Mouse (Mus musculus): Measurements from ENCODE around the gene Smg1. TPM values are rescaled to one million over a fixed set of nuclear protein-coding genes. Genes with fewer than 3 reads are reported as not detected.

Smg1 gene
- 10 to 100 TPM; 31.7 to 35.8 TPM for polyA plus RNA-seq (2017; shearing (Covaris generic))

GRCm38 (mm10) chr7:118243453-118244385 lies at the start of gene Smg1:
Smg1 (minus strand) TSS chr7:118243670.

DNA sequence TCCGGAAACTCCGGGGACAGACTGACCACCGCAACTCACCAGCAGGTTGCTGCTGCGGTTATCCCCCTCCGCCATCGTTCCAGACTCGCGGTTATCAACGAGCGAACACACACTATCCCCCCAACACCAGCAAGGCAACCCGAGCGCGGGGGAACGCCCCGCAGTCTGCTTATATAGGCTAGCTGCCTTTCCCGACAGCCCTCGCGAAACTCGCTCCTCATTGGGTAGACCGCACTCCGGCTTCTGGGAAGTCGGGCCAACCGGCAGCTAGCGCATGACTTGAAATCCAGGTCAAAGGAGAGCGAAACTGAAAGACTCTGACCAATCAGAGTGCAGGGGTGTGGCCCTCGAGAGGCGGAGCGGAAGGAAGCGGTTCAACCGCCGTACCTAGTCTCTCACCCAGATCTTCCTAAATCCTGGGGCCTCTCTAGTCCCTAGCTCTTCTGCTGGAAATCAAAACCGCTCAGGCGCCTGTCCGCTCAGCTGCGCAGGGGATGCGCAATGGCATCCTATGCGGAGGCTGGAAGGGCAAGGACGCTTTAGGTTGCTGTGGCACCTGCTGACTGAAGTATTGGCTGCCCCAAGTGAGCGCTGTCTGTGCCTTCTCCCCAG lies 113.9 kb downstream of the Smg1 start, which contains the start of gene Arl6ip1:
TSS of gene Arl6ip1 (minus strand) at position 233 of the 612 bp plus-strand sequence.

DNA sequence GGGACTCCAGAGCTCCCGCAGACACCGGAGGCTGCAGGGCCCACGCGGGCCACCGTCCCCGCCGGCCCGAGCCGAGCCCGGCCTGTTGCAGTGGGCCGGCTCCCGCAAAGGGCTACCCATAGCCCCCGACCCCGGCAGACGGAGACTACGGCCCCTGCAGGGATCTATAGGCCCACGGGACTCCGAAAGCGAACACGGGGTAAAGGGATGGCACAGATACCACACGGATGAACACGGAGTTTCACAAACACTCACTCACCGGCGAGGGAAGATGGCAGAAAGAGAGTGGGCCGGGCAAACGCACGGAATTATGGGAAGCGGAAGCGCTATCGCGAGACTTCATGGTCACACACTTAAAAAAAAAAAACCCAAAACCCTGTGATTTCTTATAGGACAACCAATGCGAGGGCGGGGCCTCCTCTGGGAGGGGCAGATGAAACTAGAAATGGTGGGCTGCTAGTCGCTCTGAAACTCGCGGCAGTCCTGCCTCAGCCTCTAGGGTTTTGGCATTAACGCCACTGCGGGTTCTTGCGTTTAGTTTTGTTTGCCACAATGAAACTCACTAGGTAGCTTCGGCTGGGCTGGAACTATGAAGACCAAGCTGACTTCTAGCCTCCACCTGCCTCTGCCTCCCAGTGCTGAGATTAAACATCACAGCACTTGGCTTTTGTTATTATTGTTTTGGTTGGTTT lies 127.4 kb downstream of the Smg1 start, which contains the start of gene Rps15a:
TSS of gene Rps15a (minus strand) at position 312 of the 692 bp plus-strand sequence.

Other genes starting within 250 kb of the Smg1 start
- 1,000 to 10,000 TPM in 1 of 2 experiments, 100 to 1,000 TPM in 1; 684 to 1,102 TPM for gene Rps15a, start 127.5 kb downstream of the Smg1 start, polyA plus RNA-seq (2017; shearing (Covaris generic))
- gene Arl6ip1, start 114.0 kb downstream of the Smg1 start, polyA plus RNA-seq (2017; shearing (Covaris generic)): 100 to 1,000 TPM; 484 to 679 TPM
- gene Syt17, start 204.6 kb upstream of the Smg1 start, polyA plus RNA-seq (2017; shearing (Covaris generic)): under 1 TPM; 0.25 to 0.43 TPM
- 1 to 10 TPM; 1.6 TPM for gene Itpripl2, start 248.3 kb upstream of the Smg1 start, polyA plus RNA-seq (2017; shearing (Covaris generic))

Data from activated CD4-positive, CD25-positive, alpha-beta regulatory T cell (primary cell).